Mouse (Mus musculus): ENCODE measurements around the gene Trappc6b. TPM values are rescaled to one million over a fixed set of nuclear protein-coding genes. Genes with fewer than 3 reads are reported as not detected.
"Not testable (repeated sequence)": the region's sequence is repeated elsewhere in the genome, so short reads cannot be mapped to it uniquely, and the experiment has no call there.

Gene Trappc6b
- polyA plus RNA-seq, 1 experiment = 106 TPM

- TF ChIP-seq CTCF (IDR thresholded peaks at IDR 0.05; ENCODE audit: borderline replicate concordance, insufficient read depth, low read length) = no peak
- no peak for TF ChIP-seq POLR2A (IDR thresholded peaks at IDR 0.05; ENCODE audit: low read depth, low read length)
- Histone ChIP-seq H3K4me1 (ENCODE audit: control insufficient read depth, insufficient read depth, low read length) (peaks cover 3% of the 10 kb centered on the region), H3K27ac (ENCODE audit: insufficient read depth, low read length) (peak overlapping the region; percentile 75), H3K4me3 (ENCODE audit: insufficient read depth, low read length) (peak overlapping the region; percentile 81)
Measured at GRCm38 (mm10) chr12:59060322-59060721, 950 bp downstream of the Trappc6b start.

- H3K4me3 ChIP-seq (ENCODE audit: insufficient read depth, low read length); H3K27ac ChIP-seq (ENCODE audit: insufficient read depth, low read length); H3K4me1 ChIP-seq (ENCODE audit: control insufficient read depth, insufficient read depth, low read length): not testable (repeated sequence)
Measured at GRCm38 (mm10) chr12:59058242-59058641, 3.0 kb downstream of the Trappc6b start.

GRCm38 (mm10) chr12:59056222-59056621, 5.0 kb downstream of the Trappc6b start:
- TF ChIP-seq POLR2A (IDR thresholded peaks at IDR 0.05; ENCODE audit: low read depth, low read length) (no peak), CTCF (IDR thresholded peaks at IDR 0.05; ENCODE audit: borderline replicate concordance, insufficient read depth, low read length) (no peak)
- H3K4me1 ChIP-seq (ENCODE audit: control insufficient read depth, insufficient read depth, low read length) = peaks cover 3% of the 10 kb centered on the region
- no peak overlapping the region for H3K27ac ChIP-seq (ENCODE audit: insufficient read depth, low read length)
- no peak overlapping the region for H3K4me3 ChIP-seq (ENCODE audit: insufficient read depth, low read length)

GRCm38 (mm10) chr12:59055196-59055850, 5.9 kb downstream of the Trappc6b start:
- TF ChIP-seq POLR2A (IDR thresholded peaks at IDR 0.05; ENCODE audit: low read depth, low read length) = no peak
- TF ChIP-seq CTCF (IDR thresholded peaks at IDR 0.05; ENCODE audit: borderline replicate concordance, insufficient read depth, low read length) = no peak

GRCm38 (mm10) chr12:59053976-59054375, 7.3 kb downstream of the Trappc6b start:
- Histone ChIP-seq H3K4me1 (ENCODE audit: control insufficient read depth, insufficient read depth, low read length) (peaks cover 2% of the 10 kb centered on the region; the same call in 1 of the 2 replicates), H3K4me3 (ENCODE audit: insufficient read depth, low read length) (no peak overlapping the region), H3K27ac (ENCODE audit: insufficient read depth, low read length) (no peak overlapping the region)
- TF ChIP-seq CTCF (IDR thresholded peaks at IDR 0.05; ENCODE audit: borderline replicate concordance, insufficient read depth, low read length) (no peak), POLR2A (IDR thresholded peaks at IDR 0.05; ENCODE audit: low read depth, low read length) (no peak)

More at GRCm38 (mm10) chr12:59055196-59055850, 5.9 kb downstream of the Trappc6b start:
- no peak overlapping the region for H3K4me3 ChIP-seq (ENCODE audit: insufficient read depth, low read length)
- peaks cover 3% of the 10 kb centered on the region for H3K4me1 ChIP-seq (ENCODE audit: control insufficient read depth, insufficient read depth, low read length)
- no peak overlapping the region for H3K27ac ChIP-seq (ENCODE audit: insufficient read depth, low read length)

GRCm38 (mm10) chr12:59053166-59053565, 8.1 kb downstream of the Trappc6b start:
- Histone ChIP-seq H3K4me1 (ENCODE audit: control insufficient read depth, insufficient read depth, low read length) (peaks cover 2% of the 10 kb centered on the region; the same call in 1 of the 2 replicates), H3K4me3 (ENCODE audit: insufficient read depth, low read length) (no peak overlapping the region), H3K27ac (ENCODE audit: insufficient read depth, low read length) (no peak overlapping the region)
- TF ChIP-seq POLR2A (IDR thresholded peaks at IDR 0.05; ENCODE audit: low read depth, low read length) (no peak), CTCF (IDR thresholded peaks at IDR 0.05; ENCODE audit: borderline replicate concordance, insufficient read depth, low read length) (no peak)

- Histone ChIP-seq H3K4me3 (ENCODE audit: insufficient read depth, low read length) (no peak overlapping the region), H3K4me1 (ENCODE audit: control insufficient read depth, insufficient read depth, low read length) (peaks cover 2% of the 10 kb centered on the region; the same call in 1 of the 2 replicates), H3K27ac (ENCODE audit: insufficient read depth, low read length) (no peak overlapping the region)
- no peak for TF ChIP-seq CTCF (IDR thresholded peaks at IDR 0.05; ENCODE audit: borderline replicate concordance, insufficient read depth, low read length)
- TF ChIP-seq POLR2A (IDR thresholded peaks at IDR 0.05; ENCODE audit: low read depth, low read length) = no peak
Measured at GRCm38 (mm10) chr12:59052470-59052869, 8.8 kb downstream of the Trappc6b start.

GRCm38 (mm10) chr12:59040851-59041250, 20.4 kb downstream of the Trappc6b start:
- no peak overlapping the region for H3K4me3 ChIP-seq (ENCODE audit: insufficient read depth, low read length)
- TF ChIP-seq CTCF (IDR thresholded peaks at IDR 0.05; ENCODE audit: borderline replicate concordance, insufficient read depth, low read length) = no peak
- TF ChIP-seq POLR2A (IDR thresholded peaks at IDR 0.05; ENCODE audit: low read depth, low read length) = no peak; the same call in 1 of the 2 replicates
- no peak overlapping the region for H3K27ac ChIP-seq (ENCODE audit: insufficient read depth, low read length)
- no peaks in the 10 kb centered on the region for H3K4me1 ChIP-seq (ENCODE audit: control insufficient read depth, insufficient read depth, low read length)

- H3K4me1 ChIP-seq (ENCODE audit: control insufficient read depth, insufficient read depth, low read length) = no peaks in the 10 kb centered on the region
- peak; percentile 83 for TF ChIP-seq POLR2A (IDR thresholded peaks at IDR 0.05; ENCODE audit: low read depth, low read length)
- no peak for TF ChIP-seq CTCF (IDR thresholded peaks at IDR 0.05; ENCODE audit: borderline replicate concordance, insufficient read depth, low read length)
- no peak overlapping the region for H3K4me3 ChIP-seq (ENCODE audit: insufficient read depth, low read length)
- peak overlapping the region; percentile 79 for H3K27ac ChIP-seq (ENCODE audit: insufficient read depth, low read length)
Measured at GRCm38 (mm10) chr12:59039971-59040844, 21.1 kb downstream of the Trappc6b start.
